Mouse (Mus musculus) MEL (cell line): ENCODE results near the gene Gm3336. TPM values are rescaled to one million over a fixed set of nuclear protein-coding genes. Genes with fewer than 3 reads are reported as not detected.

Experiments used
- DNase-seq: peaks from one replicate; pipeline ENCODE4 v3.0.0; 2011; ENCODE audit warnings: low read depth, low spot score
- H3K27ac ChIP-seq: 2 replicates; pipeline ENCODE4 v1.5.1; 2012; ENCODE audit warnings: low read depth, mild to moderate bottlenecking, control low read depth, low read length, moderate library complexity; ENCODE audit not compliant: control insufficient read depth
- H3K27me3 ChIP-seq, 2 experiments: fragments of 150-350 bp in 1 of 2; sonication (generic) in 1 of 2; 2 replicates each; pipeline ENCODE4 v1.6.1; 2012; ENCODE audit warnings: low read length in 2 of 2, mild to moderate bottlenecking in 2 of 2, improper control_type of control experiment in 1 of 2, moderate library complexity in 1 of 2; ENCODE audit not compliant: insufficient read depth in 2 of 2, control insufficient read depth in 1 of 2
- H3K36me3 ChIP-seq, 2 experiments: 2 replicates each; pipeline ENCODE4 v1.6.1; 2012 to 2014; ENCODE audit warnings: low read length in 2 of 2, improper control_type of control experiment in 1 of 2, inconsistent platforms in 1 of 2, mild to moderate bottlenecking in 1 of 2; ENCODE audit not compliant: insufficient read depth in 2 of 2, control insufficient read depth in 1 of 2
- H3K4me1 ChIP-seq, 2 experiments: fragments of 150-350 bp in 1 of 2; sonication (generic) in 1 of 2; 2 replicates each; pipeline ENCODE4 v1.6.1; 2012; ENCODE audit warnings: low read length in 2 of 2, improper control_type of control experiment in 1 of 2, mild to moderate bottlenecking in 1 of 2; ENCODE audit not compliant: insufficient read depth in 2 of 2, control insufficient read depth in 1 of 2
- H3K4me3 ChIP-seq, 2 experiments: fragments of 150-350 bp in 1 of 2; sonication (generic) in 1 of 2; 2 replicates each; pipeline ENCODE4 v1.5.1; 2012; ENCODE audit warnings: low read depth in 2 of 2, low read length in 2 of 2, mild to moderate bottlenecking in 2 of 2, moderate library complexity in 2 of 2, control low read depth in 1 of 2, improper control_type of control experiment in 1 of 2; ENCODE audit not compliant: control insufficient read depth in 1 of 2, insufficient read depth in 1 of 2
- H3K79me2 ChIP-seq: 2 replicates; pipeline ENCODE4 v1.6.1; 2012; ENCODE audit warnings: mild to moderate bottlenecking, low read length, moderate library complexity; ENCODE audit not compliant: control insufficient read depth, poor library complexity, insufficient read depth
- H3K9ac ChIP-seq: 2 replicates; pipeline ENCODE4 v1.6.1; 2012; ENCODE audit warnings: low read depth, mild to moderate bottlenecking, control low read depth, low read length, moderate library complexity; ENCODE audit not compliant: control insufficient read depth, poor library complexity, severe bottlenecking
- H3K9me3 ChIP-seq: fragments of 150-350 bp; sonication (generic); replicated peaks from 2 replicates; pipeline ENCODE4 v1.6.1; 2012; ENCODE audit warnings: mild to moderate bottlenecking, low read length, improper control_type of control experiment, moderate library complexity; ENCODE audit not compliant: insufficient read depth
- BHLHE40 ChIP-seq: IDR thresholded peaks from 2 replicates; pipeline ENCODE4 v1.6.1; 2012; ENCODE audit warnings: low read depth, mild to moderate bottlenecking, inconsistent platforms, low read length, improper control_type of control experiment, borderline replicate concordance
- CHD1 ChIP-seq: IDR thresholded peaks from 2 replicates; pipeline ENCODE4 v1.6.1; 2012; ENCODE audit warnings: low read depth, mild to moderate bottlenecking, inconsistent platforms, low read length, improper control_type of control experiment
- CHD2 ChIP-seq: IDR thresholded peaks from 2 replicates; pipeline ENCODE4 v1.6.1; 2011; ENCODE audit warnings: low read length, improper control_type of control experiment
- CTCF ChIP-seq, 3 experiments: IDR thresholded peaks in 2 of 3; conservative IDR thresholded peaks in 1 of 3; 2 replicates each; pipeline ENCODE4 v1.5.1; 2011 to 2012; ENCODE audit warnings: low read length in 3 of 3, low read depth in 2 of 3, mild to moderate bottlenecking in 2 of 3, improper control_type of control experiment in 1 of 3, inconsistent platforms in 1 of 3, mixed read lengths in 1 of 3, moderate library complexity in 1 of 3; ENCODE audit not compliant: control insufficient read depth in 1 of 3, insufficient read depth in 1 of 3, poor library complexity in 1 of 3, severe bottlenecking in 1 of 3
- ELF1 ChIP-seq: IDR thresholded peaks from 2 replicates; pipeline ENCODE4 v1.6.1; 2014; ENCODE audit warnings: low read depth, mild to moderate bottlenecking, inconsistent platforms, low read length, improper control_type of control experiment, moderate library complexity
- ETS1 ChIP-seq: IDR thresholded peaks from 2 replicates; pipeline ENCODE4 v1.6.1; 2012; ENCODE audit warnings: low read depth, mild to moderate bottlenecking, inconsistent platforms, low read length, improper control_type of control experiment, moderate library complexity
- HCFC1 ChIP-seq: IDR thresholded peaks from 2 replicates; pipeline ENCODE4 v1.6.1; 2012; ENCODE audit warnings: low read depth, mild to moderate bottlenecking, inconsistent platforms, low read length, improper control_type of control experiment, moderate library complexity
- JUND ChIP-seq: IDR thresholded peaks from 2 replicates; pipeline ENCODE4 v1.6.1; 2011; ENCODE audit warnings: low read depth, mild to moderate bottlenecking, improper control_type of control experiment, low read length
- KAT2A ChIP-seq: conservative IDR thresholded peaks from 2 replicates; pipeline ENCODE4 v1.6.1; 2012; ENCODE audit warnings: low read depth, low read length, improper control_type of control experiment, inconsistent platforms
- MAX ChIP-seq: IDR thresholded peaks from 2 replicates; pipeline ENCODE4 v1.6.1; 2011; ENCODE audit warnings: low read length, improper control_type of control experiment
- MAZ ChIP-seq: IDR thresholded peaks from 2 replicates; pipeline ENCODE4 v1.6.1; 2012; ENCODE audit warnings: low read depth, mild to moderate bottlenecking, inconsistent platforms, low read length, improper control_type of control experiment
- MEF2A ChIP-seq: IDR thresholded peaks from 2 replicates; pipeline ENCODE4 v1.6.1; 2014; ENCODE audit warnings: low read depth, mild to moderate bottlenecking, inconsistent platforms, low read length, improper control_type of control experiment; ENCODE audit not compliant: poor library complexity, insufficient replicate concordance, severe bottlenecking; ENCODE audit errors: extremely low read depth
- MXI1 ChIP-seq: IDR thresholded peaks from 2 replicates; pipeline ENCODE4 v1.6.1; 2011; ENCODE audit warnings: mild to moderate bottlenecking, low read depth, low read length, improper control_type of control experiment
- NELFE ChIP-seq: IDR thresholded peaks from 2 replicates; pipeline ENCODE4 v1.6.1; 2011; ENCODE audit warnings: low read depth, low read length, improper control_type of control experiment
- NRF1 ChIP-seq: IDR thresholded peaks from 2 replicates; pipeline ENCODE4 v1.6.1; 2014; ENCODE audit warnings: low read depth, mild to moderate bottlenecking, inconsistent platforms, low read length, improper control_type of control experiment, moderate library complexity; ENCODE audit not compliant: poor library complexity, insufficient read depth, severe bottlenecking
- POLR2A ChIP-seq, 2 experiments: IDR thresholded peaks; 2 replicates each; pipeline ENCODE4 v1.6.1; 2011 to 2012; ENCODE audit warnings: low read length in 2 of 2, mild to moderate bottlenecking in 2 of 2, control low read depth in 1 of 2, improper control_type of control experiment in 1 of 2, low read depth in 1 of 2, moderate library complexity in 1 of 2; ENCODE audit not compliant: control insufficient read depth in 1 of 2, insufficient read depth in 1 of 2, poor library complexity in 1 of 2
- POLR2AphosphoS2 ChIP-seq: IDR thresholded peaks from 2 replicates; pipeline ENCODE4 v1.6.1; 2011; ENCODE audit warnings: low read length, improper control_type of control experiment
- POLR2AphosphoS5 ChIP-seq: IDR thresholded peaks from 2 replicates; pipeline ENCODE4 v1.6.1; 2012; ENCODE audit warnings: low read depth, borderline replicate concordance, mild to moderate bottlenecking, inconsistent platforms, low read length, moderate library complexity, mixed read lengths
- RAD21 ChIP-seq: IDR thresholded peaks from 2 replicates; pipeline ENCODE4 v1.6.1; 2011; ENCODE audit warnings: mild to moderate bottlenecking, low read depth, low read length, improper control_type of control experiment
- SIN3A ChIP-seq: IDR thresholded peaks from 2 replicates; pipeline ENCODE4 v1.6.1; 2012; ENCODE audit warnings: low read length, improper control_type of control experiment, inconsistent platforms
- SMC3 ChIP-seq: IDR thresholded peaks from 2 replicates; pipeline ENCODE4 v1.6.1; 2011; ENCODE audit warnings: low read depth, low read length, improper control_type of control experiment
- TBP ChIP-seq: IDR thresholded peaks from 2 replicates; pipeline ENCODE4 v1.8.0; 2011; ENCODE audit warnings: low read depth, low read length, improper control_type of control experiment
- TCF12 ChIP-seq: IDR thresholded peaks from 2 replicates; pipeline ENCODE4 v1.6.1; 2014; ENCODE audit warnings: low read depth, mild to moderate bottlenecking, inconsistent platforms, low read length, improper control_type of control experiment, moderate library complexity
- UBTF ChIP-seq: IDR thresholded peaks from 2 replicates; pipeline ENCODE4 v1.6.1; 2012; ENCODE audit warnings: low read depth, mild to moderate bottlenecking, inconsistent platforms, low read length, improper control_type of control experiment, moderate library complexity, borderline replicate concordance; ENCODE audit not compliant: insufficient read depth
- USF1 ChIP-seq: IDR thresholded peaks from 2 replicates; pipeline ENCODE4 v1.6.1; 2014; ENCODE audit warnings: low read depth, mild to moderate bottlenecking, inconsistent platforms, low read length, improper control_type of control experiment, moderate library complexity
- ZC3H11A ChIP-seq: IDR thresholded peaks from 2 replicates; pipeline ENCODE4 v1.6.1; 2012; ENCODE audit warnings: low read depth, mild to moderate bottlenecking, inconsistent platforms, low read length, improper control_type of control experiment
- ZNF384 ChIP-seq: IDR thresholded peaks from 2 replicates; pipeline ENCODE4 v1.6.1; 2012; ENCODE audit warnings: low read depth, mild to moderate bottlenecking, inconsistent platforms, low read length, improper control_type of control experiment
- polyA plus RNA-seq, 2 experiments: library from polyadenylated mRNA; stranded (reverse) in 1 of 2; unstranded in 1 of 2; fragments of >175 nt in 1 of 2; fragments of >200 nt in 1 of 2; gene quantifications; 2 replicates each; pipeline versions ENCODE4 v1.2.1 to v1.2.4; 2012; ENCODE audit warnings: low replicate concordance in 2 of 2, low read depth in 1 of 2; ENCODE audit not compliant: insufficient read length in 2 of 2, insufficient read depth in 1 of 2, missing spikeins in 1 of 2
- total RNA-seq: library from RNA; depleted of rRNA; stranded (reverse); fragments of 300-350 nt; gene quantifications from 2 replicates; pipeline ENCODE4 v1.2.3, GENCODE M21; 2012

Gene Gm3336
- total and polyA plus RNA-seq, 3 experiments = 0.19 to 0.72 TPM; not detected in 1

GRCm38 (mm10) chr8:70700555-70700922, 17.8 kb upstream of the Gm3336 start:
- Histone ChIP-seq H3K27me3 (no peaks in the 10 kb centered on the region), H3K4me3 (peak overlapping the region; percentile 61 to 88; a peak in 3 of 4 replicates), H3K9ac (peak overlapping the region; percentile 78; the same call in 1 of the 2 replicates), H3K27ac (no peak overlapping the region), H3K79me2 (peaks cover 11% of the 10 kb centered on the region; the same call in 1 of the 2 replicates), H3K9me3 (no peaks in the 10 kb centered on the region)
- peak; percentile 89 for DNase-seq
- TF ChIP-seq NELFE (no peak), USF1 (0 out of 2 replicates have a peak, but pooled peaks have one; percentile 36), CHD2 (peak; percentile 22), UBTF (no peak), POLR2AphosphoS2 (no peak), MXI1 (peak; percentile 63; the same call in 1 of the 2 replicates), ELF1 (peak; percentile 33; the same call in 1 of the 2 replicates), ZC3H11A (peak; percentile 46), MAX (no peak), KAT2A (no peak), HCFC1 (peak; percentile 69; the same call in 1 of the 2 replicates), BHLHE40 (peak; percentile 53; the same call in 1 of the 2 replicates), SIN3A (peak; percentile 75), NRF1 (peak; percentile 39; the same call in 1 of the 2 replicates), ZNF384 (no peak), MEF2A (no peak), SMC3 (peak; percentile 53), POLR2AphosphoS5 (no peak), ETS1 (peak; percentile 52; the same call in 1 of the 2 replicates), CTCF (IDR thresholded peaks at IDR 0.05 in 2 of 3, conservative IDR thresholded peaks at IDR 0.05 in 1 of 3; ENCODE audit: control insufficient read depth in 1 of 3, insufficient read depth in 1 of 3, low read depth in 2 of 3, low read length in 3 of 3, poor library complexity in 1 of 3, severe bottlenecking in 1 of 3) (peak; percentile 32 to 84 (median 80); a peak in 5 of 6 replicates), RAD21 (peak; percentile 60), TBP (peak; percentile 14; the same call in 1 of the 2 replicates), JUND (no peak), MAZ (peak; percentile 100), CHD1 (no peak), POLR2A (IDR thresholded peaks at IDR 0.05; ENCODE audit: control insufficient read depth in 1 of 2, insufficient read depth in 1 of 2, low read depth in 1 of 2, low read length in 2 of 2, poor library complexity in 1 of 2) (peak in 1 of 2 experiments; percentile 32; a peak in 1 of 4 replicates), TCF12 (peak; percentile 63)
- TF ChIP-seq, all 39 proteins: peak for 17
- Histone ChIP-seq H3K4me1 (peaks cover 8 to 19% of the 10 kb centered on the region in 2 experiments), H3K36me3 (no peaks in the 10 kb centered on the region; a peak in 1 of 4 replicates)
